Mouse (Mus musculus) layer of hippocampus, postnatal 36 days (tissue): ENCODE measurements around the gene Pigo. TPM values are rescaled to one million over a fixed set of nuclear protein-coding genes. Genes with fewer than 3 reads are reported as not detected.
A peak's percentile ranks its signal among the peaks of the same experiment; 100 is the strongest.

Experiments used
- DNase-seq, 2 experiments: peaks; one replicate each; pipeline ENCODE4 v3.0.0; 2022
- total RNA-seq, 2 experiments: library from RNA; stranded (reverse); gene quantifications; 2 replicates each; pipeline ENCODE4 v1.2.3; 2021

Pigo gene
- 10 to 100 TPM; 24.9 to 27.0 TPM for total RNA-seq

DNA sequence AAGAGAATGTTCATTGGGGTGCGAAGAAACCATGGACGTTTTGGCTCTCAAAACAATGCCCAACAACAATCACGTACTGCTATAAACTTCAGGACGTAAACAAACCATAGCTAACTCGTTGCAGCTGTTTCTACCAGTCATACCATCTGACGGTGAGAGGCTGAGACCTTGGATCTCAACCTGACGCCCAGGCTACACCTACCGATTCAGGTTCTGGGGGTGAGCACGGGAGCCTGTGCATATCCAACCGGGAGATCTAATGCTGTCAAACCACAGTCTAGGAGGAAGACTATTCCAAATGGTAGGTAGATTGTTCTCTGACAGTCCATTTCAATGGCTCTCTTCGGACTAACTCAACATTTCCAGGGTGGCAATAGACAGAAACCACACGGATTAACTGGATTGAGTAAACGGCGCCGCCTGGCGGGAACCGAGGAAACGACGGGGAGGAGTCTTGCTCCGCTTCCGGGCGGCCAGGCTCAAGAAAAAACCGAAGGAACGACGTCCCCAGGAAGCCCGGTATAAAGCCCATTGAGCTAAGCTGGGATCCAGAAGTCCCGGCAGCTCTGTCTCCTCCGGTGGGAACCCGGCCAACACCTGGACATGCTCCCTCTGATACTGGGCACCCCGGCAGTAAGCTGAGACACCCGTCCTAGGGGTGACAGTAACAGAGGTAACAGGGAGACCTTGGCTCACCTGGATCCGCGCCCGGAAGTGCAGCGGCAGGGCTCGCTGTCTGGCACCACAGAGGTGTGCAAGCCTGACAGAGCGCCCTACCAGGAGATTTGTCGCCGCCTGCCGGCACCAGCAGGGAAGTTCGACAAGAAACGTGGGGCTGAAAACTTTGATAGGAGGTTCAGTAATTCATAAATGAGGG lies at the start of gene Pigo:
TSS of gene Pigo (minus strand) at position 736 of the 877 bp plus-strand sequence.
- peak; percentile 93 to 94 for DNase-seq

DNA sequence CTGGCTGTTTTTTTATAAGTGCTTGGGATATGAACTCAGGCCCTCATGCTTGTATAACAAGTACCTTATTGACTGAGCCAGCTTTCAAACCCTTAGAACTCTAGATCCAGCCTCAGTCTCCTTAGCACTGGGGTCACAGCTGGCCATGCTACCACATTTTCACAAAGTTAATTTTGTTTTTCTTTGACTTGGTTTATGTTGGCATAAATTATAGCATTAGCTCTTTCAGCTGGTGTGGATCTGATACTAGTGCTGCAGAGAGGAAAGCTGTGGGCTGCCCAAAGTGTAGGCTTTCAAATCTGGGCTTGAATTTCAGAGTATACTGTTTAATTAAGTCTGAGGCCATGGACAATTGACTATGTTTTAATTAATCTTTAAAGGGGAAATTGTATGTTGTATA lies 49.3 kb upstream of the Pigo start:
- DNase-seq, result no peak

DNA sequence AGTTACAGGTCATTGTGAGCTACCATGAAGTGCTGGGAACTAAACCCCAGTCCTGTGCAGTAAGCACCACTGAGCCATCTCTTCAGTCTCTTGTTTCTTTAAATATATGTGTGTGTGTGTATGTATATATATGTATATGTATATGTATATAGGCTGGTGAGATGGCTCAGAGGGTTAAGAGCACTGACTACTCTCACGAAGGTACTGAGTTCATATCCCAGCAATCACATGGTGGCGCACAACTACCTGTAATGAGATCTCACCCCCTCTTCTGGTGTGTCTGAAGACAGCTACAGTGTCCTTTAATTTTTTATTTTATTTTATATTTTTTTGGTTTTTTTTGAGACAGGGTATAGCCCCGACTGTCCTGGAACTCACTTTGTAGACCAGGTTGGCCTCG lies 39.9 kb upstream of the Pigo start:
- DNase-seq, result no peak

DNA sequence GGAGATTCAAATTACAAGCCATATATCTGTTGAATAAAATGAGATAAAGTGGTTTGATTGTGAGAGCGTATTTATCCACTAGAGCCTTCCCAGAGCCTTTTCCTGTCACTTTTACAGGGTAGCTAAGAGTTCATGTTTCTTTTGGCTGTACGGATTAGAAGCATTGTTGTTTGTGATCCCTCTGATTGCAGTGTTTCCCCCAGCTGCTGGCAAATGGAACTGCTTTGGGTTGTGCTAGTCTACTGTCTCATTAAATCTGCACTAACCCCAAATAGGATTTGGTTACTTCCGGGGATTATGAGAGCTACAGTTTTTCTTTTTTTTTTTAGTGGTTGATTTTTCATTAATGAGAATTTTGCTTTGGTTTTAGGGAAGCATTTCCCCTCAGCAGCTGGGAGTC lies 34.7 kb upstream of the Pigo start:
- DNase-seq, result no peak

DNA sequence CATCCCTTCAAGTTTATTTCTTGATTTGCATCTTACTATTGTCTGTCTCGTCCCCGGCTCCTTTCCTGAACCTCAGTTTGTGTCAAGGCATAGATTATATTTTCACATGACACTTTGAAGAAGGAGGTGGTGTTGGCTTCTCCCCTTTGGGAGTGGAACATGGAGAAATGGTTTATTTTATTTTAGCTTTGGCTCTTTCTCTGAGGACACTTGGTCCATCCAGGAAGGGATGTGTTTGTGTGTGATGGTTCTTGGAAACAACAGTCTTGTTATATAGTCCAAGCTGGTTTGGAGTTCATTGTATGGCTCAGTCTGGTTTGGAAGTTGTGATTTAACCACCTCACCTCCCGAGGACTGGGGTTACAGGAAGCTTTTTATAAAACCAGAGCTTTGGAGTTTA lies 34.1 kb upstream of the Pigo start:
- no peak for DNase-seq

DNA sequence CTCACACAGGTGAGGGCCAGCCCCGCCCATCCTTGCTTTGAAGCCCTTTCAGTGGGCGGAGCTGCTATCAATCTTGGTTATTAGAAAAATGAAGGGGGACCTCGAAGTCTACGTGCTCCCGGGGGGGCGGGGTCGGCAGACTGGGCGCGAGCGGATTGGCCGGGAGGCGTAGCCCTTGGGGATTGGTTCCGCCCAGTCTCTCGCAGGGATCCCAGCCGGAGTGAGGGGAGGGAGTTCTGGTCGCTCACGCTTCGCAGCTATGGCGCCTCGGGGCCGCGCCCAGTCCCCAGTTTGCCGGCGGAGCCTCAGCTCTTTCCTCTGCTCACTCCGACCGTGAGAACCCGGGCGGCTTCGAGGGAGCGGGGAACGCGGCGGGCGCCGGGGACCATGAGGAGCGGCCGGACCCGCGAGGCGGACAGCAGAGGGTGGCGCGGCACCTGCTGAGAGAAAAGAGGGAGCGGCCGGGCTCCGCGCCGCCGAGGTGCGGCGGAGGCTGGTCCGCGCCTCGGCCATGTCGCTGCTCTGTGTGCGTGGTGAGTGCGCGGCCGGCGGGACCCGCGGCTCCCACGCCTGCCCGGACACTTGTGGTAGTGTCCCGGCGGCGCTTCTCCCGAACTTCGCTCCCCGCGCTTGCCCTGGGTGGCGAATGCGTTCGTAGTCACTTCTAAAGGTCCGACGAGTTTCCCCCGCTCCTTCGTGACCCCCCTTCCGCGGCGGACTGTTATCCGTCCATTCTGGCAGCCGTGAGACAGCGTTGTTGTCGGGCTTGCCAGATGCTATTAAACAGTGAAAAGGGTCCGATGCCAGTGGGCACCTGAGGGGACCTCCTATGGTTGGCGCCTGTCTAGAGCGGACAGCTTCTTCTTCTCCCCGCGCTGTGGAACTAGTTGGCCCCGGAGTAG lies 33.4 kb upstream of the Pigo start, which contains the start of gene Unc13b:
TSS of gene Unc13b (plus strand) at position 201 of the 902 bp plus-strand sequence.
- DNase-seq, result peak; percentile 88 to 90

DNA sequence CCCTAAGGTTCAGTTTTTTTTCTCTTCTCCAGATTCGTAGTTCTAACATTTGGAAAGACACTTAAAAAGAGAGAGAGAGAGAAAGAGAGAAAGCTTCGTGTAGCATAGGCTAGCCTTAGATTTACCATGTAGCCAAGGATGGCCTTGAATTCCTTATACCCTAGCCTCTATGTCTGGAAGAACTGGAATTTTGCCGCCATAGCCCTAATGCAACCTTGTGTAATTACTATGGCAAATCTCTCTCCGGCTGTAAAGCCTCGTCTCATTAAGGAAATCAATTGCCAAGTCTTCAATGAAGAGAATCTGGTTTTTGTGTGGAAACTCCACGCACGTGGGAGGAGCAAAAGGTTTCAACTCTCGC lies 32.8 kb upstream of the Pigo start:
- no peak for DNase-seq

DNA sequence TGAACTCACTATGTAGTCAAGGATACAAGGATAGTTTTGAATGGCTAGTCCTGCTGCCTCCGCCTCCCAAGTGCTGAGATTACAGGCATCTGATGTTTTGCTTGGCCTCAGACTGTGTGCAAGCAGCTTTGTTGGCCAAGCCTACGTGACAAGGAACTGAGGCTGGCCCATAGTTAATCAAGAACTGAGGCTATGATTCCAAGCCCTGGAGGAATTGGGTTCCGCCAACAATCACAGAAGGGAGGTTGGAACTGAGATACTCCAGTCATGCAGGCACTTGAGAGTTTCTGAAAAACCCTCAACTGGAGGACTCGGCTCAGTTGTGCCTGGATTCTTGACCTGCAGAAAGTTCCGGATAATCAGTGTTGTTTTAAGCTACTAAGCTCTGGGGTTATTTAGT lies 32.0 kb upstream of the Pigo start:
- no peak for DNase-seq

DNA sequence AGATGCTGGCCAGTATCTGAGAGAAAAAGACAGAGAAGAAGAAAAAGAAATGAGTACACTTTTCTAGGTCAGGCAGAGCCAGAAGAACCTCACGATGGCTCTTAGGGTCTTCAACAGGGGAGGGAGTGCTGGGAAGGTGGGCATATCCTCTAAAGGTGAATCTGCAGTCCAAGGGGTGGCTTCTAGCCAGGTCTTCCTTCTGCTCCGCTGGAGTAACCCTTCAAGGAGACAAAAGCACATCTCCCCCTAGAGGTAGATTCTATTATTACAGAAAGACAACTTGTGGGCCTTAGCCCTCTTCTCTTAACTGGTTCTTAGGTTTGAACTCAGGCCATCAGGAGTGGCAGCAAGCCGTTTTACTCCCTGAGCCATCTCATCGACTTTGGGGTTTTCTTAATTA lies 27.0 kb upstream of the Pigo start:
- no peak for DNase-seq

DNA sequence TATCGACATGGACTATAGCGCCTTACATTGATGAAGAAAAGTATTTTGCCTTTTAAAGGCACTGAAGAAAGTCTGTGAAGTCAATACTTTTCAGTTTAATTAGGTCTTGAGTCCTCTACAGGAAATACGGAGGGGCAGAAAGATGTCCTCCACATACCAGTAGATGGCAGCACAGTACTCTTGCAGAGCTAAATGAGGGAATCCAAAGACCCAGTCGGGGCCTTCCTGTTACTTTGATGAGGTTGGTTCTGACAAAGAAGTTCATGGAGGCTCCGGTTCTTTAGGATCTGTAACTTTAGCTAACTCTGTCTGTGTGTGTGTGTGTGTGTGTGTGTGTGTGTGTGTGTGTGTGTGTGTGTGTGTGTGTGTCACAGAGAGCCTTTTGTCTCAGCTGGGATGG lies 21.6 kb upstream of the Pigo start:
- peak in 1 of 2 experiments; percentile 52 for DNase-seq

DNA sequence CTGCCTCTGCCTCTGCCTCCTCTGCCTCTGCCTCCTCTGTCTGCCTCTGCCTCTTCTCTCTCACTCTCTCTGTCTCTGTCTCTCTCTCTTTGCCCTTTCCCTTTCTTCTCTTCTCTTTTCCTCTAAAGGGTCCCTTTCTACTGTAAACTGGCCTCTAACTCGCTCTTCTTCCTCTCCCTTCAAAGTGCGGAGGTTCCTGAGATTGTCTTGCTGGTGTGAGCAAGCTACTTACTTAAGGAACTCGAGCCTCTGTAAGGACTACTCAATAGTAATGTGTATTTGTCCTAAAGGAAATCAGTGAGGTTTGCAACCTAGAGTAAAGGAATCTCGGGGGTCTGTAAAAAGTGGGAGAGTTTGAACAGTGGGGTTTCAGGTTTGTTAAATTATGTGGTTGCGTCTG lies 21.0 kb upstream of the Pigo start:
- no peak for DNase-seq

DNA sequence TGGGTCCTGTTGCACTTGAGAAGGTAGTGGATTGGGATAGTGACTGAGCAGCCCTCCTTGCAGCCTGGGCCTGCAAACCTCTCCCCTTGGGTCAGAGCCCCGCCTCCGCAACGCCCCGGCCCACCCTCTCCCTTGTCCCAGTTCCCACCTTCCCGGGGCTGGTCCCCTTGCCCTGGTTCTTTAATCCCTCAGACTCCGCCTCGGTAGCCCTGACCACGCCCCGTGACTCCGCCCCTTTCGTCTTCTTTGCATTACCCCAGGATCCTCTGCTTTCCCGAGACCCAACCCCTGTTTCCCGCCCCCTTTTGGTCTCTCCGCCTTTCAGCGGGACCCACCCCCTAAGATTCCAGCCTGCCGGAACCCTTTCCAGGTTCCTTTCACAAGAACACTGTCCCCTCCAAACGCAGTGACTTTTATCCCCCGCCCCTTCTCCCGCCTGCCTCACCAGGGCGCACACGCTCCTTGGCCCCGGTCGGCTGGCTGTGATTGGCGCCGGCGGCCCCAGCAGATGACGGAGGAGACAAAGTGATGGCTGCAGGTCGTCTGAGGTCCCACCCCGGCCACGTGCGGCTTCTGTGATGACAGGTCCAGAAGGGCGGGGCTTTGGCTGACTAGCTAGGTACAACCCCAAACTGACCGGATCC lies 20.2 kb upstream of the Pigo start, which contains the start of gene Fam214b:
TSS of gene Fam214b (minus strand) at position 562 of the 644 bp plus-strand sequence.
- peak; percentile 93 to 95 for DNase-seq

DNA sequence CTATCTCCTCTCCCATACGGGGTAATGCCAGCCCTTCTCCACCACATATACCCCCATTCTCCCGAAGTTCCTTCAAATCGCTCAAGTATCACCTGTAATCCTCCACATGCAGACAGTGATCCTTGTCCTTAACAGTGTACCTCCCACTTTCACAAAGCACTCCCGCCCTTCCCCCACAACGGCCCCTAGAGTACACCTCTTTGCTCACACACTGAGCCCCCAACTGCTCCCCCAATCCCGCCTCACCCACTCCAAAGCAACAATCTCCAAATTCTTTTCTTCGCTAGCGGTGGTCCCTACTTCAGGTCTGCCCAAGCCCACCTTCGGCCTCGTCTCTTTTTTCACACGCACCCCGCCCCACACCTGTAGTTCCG lies 19.7 kb upstream of the Pigo start:
- DNase-seq, result no peak

DNA sequence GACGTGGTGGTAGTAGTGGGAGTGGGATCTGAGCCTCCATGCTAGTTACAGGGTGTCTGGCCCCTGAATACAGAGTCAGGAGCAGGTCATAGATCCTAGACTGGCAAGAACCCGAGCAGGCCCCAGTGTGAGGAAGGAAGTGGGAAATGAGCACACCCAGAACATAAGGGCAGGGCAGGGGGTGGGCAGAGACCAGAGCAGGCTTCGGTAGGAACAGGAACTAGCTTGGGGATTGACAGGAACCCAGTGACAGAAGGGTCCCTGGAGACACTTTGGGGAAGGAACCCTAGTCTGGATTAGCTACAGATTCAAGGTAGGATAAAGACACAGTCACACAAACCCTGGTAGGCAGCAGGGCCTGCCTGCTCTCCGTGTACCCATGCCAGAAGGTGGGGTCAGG lies 19.1 kb upstream of the Pigo start:
- no peak for DNase-seq

DNA sequence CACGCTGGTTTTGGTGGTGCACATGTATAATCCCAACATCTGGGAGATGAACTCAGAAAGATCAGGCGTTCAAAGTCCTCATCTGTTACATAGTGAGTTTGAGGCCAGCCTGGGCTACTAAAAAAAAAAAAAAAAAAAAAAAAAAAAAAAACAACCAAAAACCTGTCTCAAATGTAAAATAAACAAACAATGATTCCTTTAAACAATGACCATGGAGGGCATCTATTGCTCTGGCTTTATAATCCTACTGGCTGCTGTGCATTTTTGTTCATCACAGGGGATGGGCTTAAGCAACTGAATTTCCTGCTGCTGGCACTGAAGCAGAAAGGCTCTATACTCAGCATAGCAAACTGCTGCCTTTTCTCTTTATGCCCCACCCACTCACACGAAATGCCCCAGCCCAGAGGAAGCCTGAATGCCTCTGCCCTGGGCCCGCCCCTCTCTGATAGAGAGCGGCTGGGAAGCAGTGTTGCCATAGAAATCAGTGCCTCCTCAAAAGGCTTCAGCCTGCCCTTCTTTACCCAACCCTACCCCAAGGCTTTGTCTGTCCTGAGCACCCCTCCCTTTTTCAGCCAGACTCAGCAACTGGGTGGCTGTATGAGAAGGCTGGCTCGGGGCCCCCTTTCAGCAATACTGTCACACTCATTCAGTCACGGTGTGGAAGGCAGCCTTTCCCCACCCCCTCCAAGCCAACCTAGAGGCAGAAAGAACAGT lies 18.2 kb upstream of the Pigo start:
- peak; percentile 53 to 60 for DNase-seq

DNA sequence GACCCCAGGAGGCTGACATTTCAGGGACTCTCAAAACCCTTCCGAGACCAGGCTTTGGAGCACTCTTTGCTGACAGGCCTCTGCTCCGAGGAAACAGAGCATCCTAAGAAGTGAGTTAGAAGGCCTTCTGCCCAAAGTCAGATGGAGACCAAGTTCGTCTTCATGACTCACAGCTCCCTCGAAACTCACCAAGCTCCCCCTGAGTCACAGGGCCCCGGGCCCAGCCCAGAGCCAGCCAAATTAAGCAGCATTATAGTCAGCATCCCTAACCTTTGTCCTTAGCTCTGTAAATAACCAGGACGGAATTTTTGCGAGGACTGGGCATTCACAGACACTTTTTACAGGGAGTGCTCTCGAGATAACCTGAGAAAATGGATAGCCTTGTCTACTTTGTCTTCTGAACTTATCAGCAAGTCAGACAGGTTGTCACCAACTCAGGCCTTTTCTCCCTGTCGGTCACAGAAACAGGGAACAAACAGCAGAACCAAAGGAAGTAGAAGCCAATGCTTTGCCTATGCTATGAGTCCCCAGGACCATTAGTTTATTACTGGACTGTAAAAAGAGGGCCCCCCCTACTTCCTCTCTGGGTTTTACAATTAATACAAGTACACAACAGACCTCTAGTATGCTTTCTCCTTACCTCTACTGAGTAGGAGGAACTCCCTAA lies 15.4 kb upstream of the Pigo start:
- DNase-seq, result no peak

DNA sequence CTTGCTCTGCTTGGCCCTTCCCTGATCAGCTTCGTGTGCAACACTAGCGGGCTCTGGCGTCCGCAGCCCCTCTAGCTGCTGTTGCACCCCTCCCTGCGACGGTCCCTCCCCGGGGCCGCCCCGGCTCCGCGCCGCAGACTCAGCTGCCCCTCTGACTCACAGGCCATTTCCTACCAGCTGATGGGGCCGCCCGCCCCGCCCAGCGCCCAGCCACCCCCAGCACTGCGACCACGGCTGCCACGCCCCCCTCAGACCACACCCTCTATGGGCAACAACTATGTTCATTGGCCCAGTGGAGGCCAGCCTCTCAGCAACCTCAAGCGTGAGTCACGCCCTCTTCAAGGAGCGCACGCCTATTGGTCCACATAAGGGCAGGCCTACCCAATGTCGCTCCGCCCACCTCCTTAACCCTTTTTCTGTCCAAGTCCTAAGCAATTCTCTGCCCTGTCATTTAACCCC lies 14.5 kb upstream of the Pigo start:
- DNase-seq, result peak; percentile 93 to 94

DNA sequence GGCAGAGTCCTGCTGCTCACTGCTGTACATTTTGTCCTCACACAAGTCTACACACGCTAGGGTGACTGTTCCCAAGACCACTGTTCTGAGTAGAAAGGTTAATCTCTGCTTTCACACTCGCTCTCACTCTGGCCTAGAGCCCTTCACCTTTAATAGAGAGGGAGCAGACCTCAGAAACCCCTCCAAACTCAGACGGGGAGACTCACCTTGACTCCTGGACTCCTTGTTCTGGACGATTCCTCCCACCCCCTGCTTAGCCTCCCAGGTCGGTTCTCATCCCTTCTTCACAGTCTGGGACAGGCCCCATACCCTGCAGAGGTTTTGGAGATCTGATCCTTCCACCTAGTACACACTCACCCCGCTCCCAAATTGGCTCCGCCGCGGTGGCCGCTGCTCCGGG lies 14.0 kb upstream of the Pigo start:
- DNase-seq, result no peak

DNA sequence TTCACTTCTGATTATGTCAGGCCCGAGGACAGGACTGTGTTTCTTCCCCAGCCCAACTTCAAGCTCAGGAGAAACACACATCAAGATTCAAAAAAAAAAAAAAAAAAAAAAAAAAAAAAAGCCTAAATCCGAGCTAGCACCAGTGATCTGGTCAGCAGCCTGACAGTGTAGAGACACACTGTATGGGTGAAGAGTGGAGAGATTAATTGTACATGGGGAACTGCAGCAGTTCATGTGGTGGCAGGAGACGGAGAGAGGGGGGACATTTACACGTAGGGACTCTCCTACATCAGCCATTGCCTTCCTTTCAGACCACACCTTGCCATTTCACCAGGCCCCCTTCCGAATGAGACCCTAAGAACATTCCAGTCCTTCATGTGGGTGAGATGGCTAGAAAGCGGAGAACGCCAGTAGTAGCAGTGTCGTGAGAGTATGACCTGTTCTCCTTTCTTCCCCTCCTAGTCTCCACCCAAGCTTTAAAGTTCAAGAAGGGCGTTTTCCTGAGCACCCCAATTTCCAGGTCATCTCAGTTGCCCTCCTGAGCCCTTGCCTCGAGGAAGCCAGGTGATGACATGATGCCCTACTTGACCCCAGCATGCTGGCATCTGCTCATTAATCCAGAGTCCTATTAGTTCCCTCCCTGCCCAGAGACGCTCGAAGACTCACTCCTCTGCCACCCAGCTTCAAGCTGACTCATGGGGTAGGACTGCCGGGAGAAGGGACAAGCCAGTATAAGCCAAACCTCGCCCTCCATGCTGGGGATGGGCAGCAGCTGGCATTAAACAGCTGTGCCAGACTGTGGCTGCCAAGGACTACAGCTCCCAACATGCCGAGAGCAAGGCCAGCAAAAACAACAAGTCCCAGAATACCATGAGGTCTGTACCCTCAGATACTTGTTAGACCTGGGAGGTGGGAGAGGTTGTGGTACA lies 13.2 kb upstream of the Pigo start:
- DNase-seq, result peak in 1 of 2 experiments; percentile 50

DNA sequence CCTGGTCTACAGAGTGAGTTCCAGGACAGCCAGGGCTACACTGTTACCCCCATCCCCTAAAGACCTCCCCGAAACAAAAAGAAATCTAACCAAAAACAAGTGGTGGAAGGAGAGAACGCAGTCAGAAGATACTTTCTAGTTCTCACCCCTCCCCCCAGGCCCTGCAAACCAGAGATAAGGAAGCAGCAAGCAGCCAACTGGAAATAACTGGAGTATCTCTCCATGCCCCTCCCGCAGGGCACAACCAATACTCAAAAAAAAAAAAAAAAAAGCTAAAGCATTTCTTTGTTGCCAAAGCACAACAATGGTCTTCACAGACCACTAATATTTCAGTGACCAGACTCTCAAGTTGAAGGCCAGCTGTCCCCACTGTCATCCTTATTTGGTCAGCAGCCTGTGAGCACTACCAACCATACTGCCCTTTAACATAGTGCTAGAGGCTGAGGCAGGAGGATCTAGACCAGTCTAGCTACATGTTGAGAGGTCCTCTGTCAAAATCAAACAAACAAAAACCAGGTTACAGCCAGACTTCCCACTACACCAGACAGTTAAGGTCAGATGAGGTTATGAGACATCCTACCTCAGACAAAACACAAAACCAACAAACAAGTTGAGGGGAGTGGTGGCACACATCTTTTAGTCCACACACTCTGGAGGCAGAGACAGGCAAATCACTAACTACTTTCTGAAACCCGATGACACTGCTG lies 12.4 kb upstream of the Pigo start:
- DNase-seq, result no peak
